Mouse (Mus musculus) heart, adult 2 months (tissue): ENCODE results near the gene Ankrd11. TPM values are rescaled to one million over a fixed set of nuclear protein-coding genes. Genes with fewer than 3 reads are reported as not detected.

Source experiments
- DNase-seq, 2 experiments: peaks; one replicate each; pipeline ENCODE4 v3.0.0; 2021
- H3K27ac ChIP-seq: fragments of 200-600 bp; 2 replicates; pipeline ENCODE4 v1.8.1; 2022
- H3K27me3 ChIP-seq: fragments of 200-500 bp; 2 replicates; pipeline ENCODE4 v1.6.1; 2012; ENCODE audit warnings: mild to moderate bottlenecking, low read length, inconsistent platforms, mixed read lengths; ENCODE audit not compliant: control insufficient read depth, insufficient read depth
- H3K36me3 ChIP-seq: fragments of 200-500 bp; 2 replicates; pipeline ENCODE4 v1.6.1; 2012; ENCODE audit warnings: low read length, inconsistent platforms; ENCODE audit not compliant: control insufficient read depth, insufficient read depth
- H3K4me1 ChIP-seq: fragments of 200-500 bp; 2 replicates; pipeline ENCODE4 v1.6.1; 2011; ENCODE audit warnings: low read length; ENCODE audit not compliant: control insufficient read depth, insufficient read depth
- H3K4me3 ChIP-seq: fragments of 200-600 bp; 2 replicates; pipeline ENCODE4 v1.8.1; 2022
- H3K79me2 ChIP-seq: fragments of 200-500 bp; replicated peaks from 2 replicates; pipeline ENCODE4 v1.6.1; 2012; ENCODE audit warnings: mild to moderate bottlenecking, inconsistent platforms, low read length, moderate library complexity, mixed read lengths; ENCODE audit not compliant: control insufficient read depth, insufficient read depth
- H3K9ac ChIP-seq: fragments of 200-500 bp; 2 replicates; pipeline ENCODE4 v1.6.1; 2012; ENCODE audit warnings: low read depth, mild to moderate bottlenecking, control low read depth, inconsistent platforms, low read length, mixed read lengths
- CTCF ChIP-seq: fragments of 200-600 bp; IDR thresholded peaks from 2 replicates; pipeline ENCODE4 v1.8.1; 2022; ENCODE audit warnings: antibody characterized with exemption, mild to moderate bottlenecking, moderate library complexity
- EP300 ChIP-seq: fragments of 200-500 bp; IDR thresholded peaks from 2 replicates; pipeline ENCODE4 v1.6.1; 2011; ENCODE audit warnings: low read depth, low read length, control low read depth; ENCODE audit not compliant: insufficient read depth
- POLR2A ChIP-seq: fragments of 200-500 bp; IDR thresholded peaks from 2 replicates; pipeline ENCODE4 v1.6.1; 2011; ENCODE audit warnings: mild to moderate bottlenecking, low read depth, low read length, control low read depth; ENCODE audit not compliant: insufficient read depth
- WGBS: fragments of 180-500 bp; shearing (Covaris S2); methylation state at CpG from one replicate; pipeline ENCODE4 v1.1.7; 2018; 5-methylcytosine and 5-hydroxymethylcytosine counted together
- intact Hi-C: fragments of 180-260 bp; cut with DNase I; formaldehyde crosslinking; loops from one replicate; pipeline ENCODE4 v1.15.1; 2025
- polyA plus RNA-seq: library from polyadenylated mRNA; depleted of rRNA; stranded (reverse); fragments of >200 nt; gene quantifications from 2 replicates; pipeline ENCODE4 v1.2.3, GENCODE M21; 2012
- total RNA-seq, 2 experiments: library from RNA; stranded (reverse); gene quantifications; 2 replicates each; pipeline ENCODE4 v1.2.3; 2021

The Ankrd11 gene
- total and polyA plus RNA-seq, 3 experiments = 34.4 to 76.3 (median 68.0) TPM

GRCm38 (mm10) chr8:123015074-123015473 is 27.0 kb downstream of the Ankrd11 start:
- peaks cover 24% of the 10 kb centered on the region for H3K4me1 ChIP-seq
- peaks cover 11% of the 10 kb centered on the region for H3K79me2 ChIP-seq
- H3K27me3 ChIP-seq = no peaks in the 10 kb centered on the region
- 28% methylated on average over 3 of the region's 3 CpGs for WGBS
- intact Hi-C loops = no loop called here
- TF ChIP-seq CTCF (no peak), POLR2A (no peak), EP300 (no peak)
- H3K36me3 ChIP-seq = peaks cover 22% of the 10 kb centered on the region
- DNase-seq = no peak
- no peak overlapping the region for H3K9ac ChIP-seq
- H3K27ac ChIP-seq = no peak overlapping the region
- no peak overlapping the region for H3K4me3 ChIP-seq

GRCm38 (mm10) chr8:123014429-123014828 is 27.6 kb downstream of the Ankrd11 start:
- DNase-seq = no peak
- peaks cover 22% of the 10 kb centered on the region for H3K4me1 ChIP-seq
- no peak overlapping the region for H3K4me3 ChIP-seq
- peaks cover 20% of the 10 kb centered on the region for H3K36me3 ChIP-seq
- H3K27me3 ChIP-seq = no peaks in the 10 kb centered on the region
- 0 out of 2 replicates have a peak overlapping the region, but pooled peaks have one; percentile 3 for H3K27ac ChIP-seq
- H3K79me2 ChIP-seq = peaks cover 11% of the 10 kb centered on the region
- intact Hi-C loops = no loop called here
- H3K9ac ChIP-seq = no peak overlapping the region
- WGBS = 50% methylated on average over 7 of the region's 7 CpGs
- TF ChIP-seq EP300 = no peak
- no peak for TF ChIP-seq CTCF
- no peak for TF ChIP-seq POLR2A

DNA sequence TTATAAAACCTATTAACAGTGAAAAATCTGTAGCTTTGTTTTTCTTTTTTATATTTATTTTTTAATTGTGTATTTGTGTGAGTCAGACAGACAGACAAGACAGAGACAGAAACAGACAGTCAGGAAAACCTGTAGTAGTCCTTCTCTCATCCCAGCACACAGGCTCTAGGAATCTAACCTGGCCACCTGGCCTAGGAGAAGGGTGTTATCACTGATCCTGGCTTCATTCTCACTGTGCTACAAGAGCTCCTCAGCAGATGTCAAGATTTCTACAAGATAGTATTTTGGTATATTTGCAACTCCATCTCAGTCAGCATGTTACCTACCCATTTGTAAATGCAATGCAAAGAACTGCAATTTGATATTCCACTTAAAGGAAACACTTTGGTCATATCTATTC is 30.8 kb downstream of the Ankrd11 start:
- H3K4me3 ChIP-seq = no peak overlapping the region
- DNase-seq = no peak
- H3K36me3 ChIP-seq = peaks cover 20% of the 10 kb centered on the region
- H3K27me3 ChIP-seq = no peaks in the 10 kb centered on the region
- TF ChIP-seq EP300 (no peak), POLR2A (no peak), CTCF (no peak)
- intact Hi-C loops = no loop called here
- H3K27ac ChIP-seq = no peak overlapping the region
- no peak overlapping the region for H3K9ac ChIP-seq
- H3K4me1 ChIP-seq = peaks cover 12% of the 10 kb centered on the region
- H3K79me2 ChIP-seq = peaks cover 8% of the 10 kb centered on the region

GRCm38 (mm10) chr8:123005805-123006204 is 36.3 kb downstream of the Ankrd11 start:
- no peak for TF ChIP-seq EP300
- no peak for TF ChIP-seq CTCF
- no peak for TF ChIP-seq POLR2A
- no peak overlapping the region for H3K9ac ChIP-seq
- H3K36me3 ChIP-seq = peaks cover 20% of the 10 kb centered on the region
- H3K27ac ChIP-seq = no peak overlapping the region
- intact Hi-C loops = no loop called here
- H3K79me2 ChIP-seq = peaks cover 6% of the 10 kb centered on the region
- H3K4me3 ChIP-seq = no peak overlapping the region
- peaks cover 18% of the 10 kb centered on the region for H3K4me1 ChIP-seq
- 55% methylated on average over 5 of the region's 5 CpGs for WGBS
- H3K27me3 ChIP-seq = no peaks in the 10 kb centered on the region
- DNase-seq = no peak

DNA sequence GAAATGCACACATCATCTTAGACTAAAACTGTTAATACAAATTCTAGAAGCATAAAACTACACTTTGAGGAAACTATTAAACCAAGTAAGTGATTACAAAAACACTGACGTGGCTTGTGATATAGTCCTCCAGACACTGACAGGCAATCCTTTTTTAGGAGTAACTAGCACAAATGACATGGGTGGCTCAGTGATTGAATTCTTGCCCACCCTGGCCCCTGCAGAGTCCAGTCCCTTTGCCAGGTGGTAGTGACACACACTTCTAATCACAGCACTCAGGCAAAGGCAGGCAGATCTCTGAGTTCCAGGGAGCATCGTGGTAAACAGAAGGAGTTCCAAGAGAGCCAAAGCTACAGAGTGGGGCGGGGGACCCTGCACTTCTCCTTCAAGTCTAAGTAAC is 36.7 kb downstream of the Ankrd11 start:
- TF ChIP-seq EP300 (no peak), CTCF (no peak), POLR2A (no peak)
- Histone ChIP-seq H3K27ac (no peak overlapping the region), H3K36me3 (peaks cover 20% of the 10 kb centered on the region), H3K4me1 (peaks cover 18% of the 10 kb centered on the region), H3K27me3 (no peaks in the 10 kb centered on the region), H3K4me3 (no peak overlapping the region), H3K9ac (no peak overlapping the region), H3K79me2 (peaks cover 5% of the 10 kb centered on the region)
- WGBS = 45% methylated on average over 3 of the region's 3 CpGs
- DNase-seq = no peak
- intact Hi-C loops = no loop called here

DNA sequence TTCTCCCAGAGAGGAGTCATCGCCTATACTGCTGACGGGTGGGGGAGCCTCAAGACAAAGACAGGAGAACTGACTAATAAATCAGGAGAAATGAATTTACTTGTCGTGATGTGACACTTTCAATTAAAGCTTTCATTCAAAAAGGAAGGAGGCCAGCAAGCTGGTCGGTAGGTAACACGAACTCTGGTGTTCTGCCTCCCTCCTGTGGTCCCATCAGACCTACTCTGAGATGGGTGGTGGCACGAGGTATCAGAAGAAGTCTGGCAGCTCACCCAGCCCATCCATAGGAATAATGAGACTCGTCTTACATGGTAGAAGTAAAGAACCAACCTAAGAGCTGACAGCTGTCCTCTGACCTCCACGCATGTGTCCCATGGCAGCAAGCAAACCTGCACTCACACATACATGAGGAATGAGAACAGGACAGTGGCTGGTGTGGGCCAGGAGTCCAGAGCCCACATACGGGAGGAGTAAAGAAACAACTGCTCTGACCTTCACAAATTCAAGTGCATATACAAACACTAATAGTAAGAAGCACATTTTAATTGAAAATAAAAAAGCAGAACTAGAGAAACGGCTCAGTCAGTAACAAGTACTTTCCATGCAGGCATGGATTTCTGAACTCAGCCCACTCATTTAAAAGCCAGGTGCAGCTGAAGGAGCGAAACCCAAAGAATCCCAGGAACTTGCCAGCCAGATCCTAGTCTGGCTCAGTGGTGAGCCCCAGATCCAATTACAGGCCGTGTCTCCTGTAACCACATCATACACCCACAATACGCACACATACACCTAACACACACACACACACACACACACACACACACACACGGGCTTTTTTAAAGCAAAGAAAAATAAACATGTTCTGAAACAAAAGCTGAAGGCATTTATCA is 37.8 kb downstream of the Ankrd11 start:
- Histone ChIP-seq H3K27ac (no peak overlapping the region), H3K79me2 (peaks cover 3% of the 10 kb centered on the region), H3K4me1 (peaks cover 20% of the 10 kb centered on the region), H3K36me3 (peaks cover 19% of the 10 kb centered on the region), H3K27me3 (no peaks in the 10 kb centered on the region), H3K9ac (no peak overlapping the region), H3K4me3 (no peak overlapping the region)
- DNase-seq = no peak
- 36% methylated on average over 14 of the region's 14 CpGs for WGBS
- TF ChIP-seq CTCF (no peak), EP300 (0 out of 2 replicates have a peak, but pooled peaks have one; percentile 13)
- intact Hi-C loops = no loop called here
